Mouse (Mus musculus) liver, postnatal 0 days (tissue): Measurements from ENCODE around the gene Slc16a7. TPM values are rescaled to one million over a fixed set of nuclear protein-coding genes. Genes with fewer than 3 reads are reported as not detected.
A peak's percentile ranks its signal among the peaks of the same experiment; 100 is the strongest.

Source experiments
- ATAC-seq: fragments of 200-750 bp; cut with Nextera tagmentation; 2 replicates; pipeline ENCODE4 v1.8.0; 2017; ENCODE audit warnings: mild to moderate bottlenecking, moderate library complexity
- DNase-seq: peaks from one replicate; pipeline ENCODE4 v3.0.0-alpha.2; 2016
- H3K27ac ChIP-seq: fragments of 300-500 bp; sonication (generic); 2 replicates; pipeline ENCODE4 v1.5.1; 2014; ENCODE audit warnings: antibody characterized with exemption, moderate library complexity, mild to moderate bottlenecking, low read depth
- H3K27me3 ChIP-seq: fragments of 300-500 bp; sonication (generic); 2 replicates; pipeline ENCODE4 v1.6.1; 2014; ENCODE audit warnings: low read length, control low read depth, mixed read lengths; ENCODE audit not compliant: insufficient read depth
- H3K36me3 ChIP-seq: fragments of 300-500 bp; sonication (generic); replicated peaks from 2 replicates; pipeline ENCODE4 v1.6.1; 2014; ENCODE audit warnings: mild to moderate bottlenecking, control low read depth, low read length, moderate library complexity, mixed read lengths; ENCODE audit not compliant: insufficient read depth
- H3K4me1 ChIP-seq: fragments of 300-500 bp; sonication (generic); 2 replicates; pipeline ENCODE4 v1.6.1; 2014; ENCODE audit warnings: antibody characterized with exemption, mild to moderate bottlenecking, control low read depth; ENCODE audit not compliant: insufficient read depth
- H3K4me2 ChIP-seq: fragments of 300-500 bp; sonication (generic); 2 replicates; pipeline ENCODE4 v1.6.1; 2014; ENCODE audit warnings: low read depth, mild to moderate bottlenecking, low read length, moderate library complexity, mixed read lengths
- H3K4me3 ChIP-seq: fragments of 300-500 bp; sonication (generic); 2 replicates; pipeline ENCODE4 v1.5.1; 2014; ENCODE audit warnings: low read depth, low read length
- H3K9ac ChIP-seq: fragments of 300-500 bp; sonication (generic); replicated peaks from 2 replicates; pipeline ENCODE4 v1.6.1; 2014; ENCODE audit warnings: mild to moderate bottlenecking, moderate library complexity
- H3K9me3 ChIP-seq: fragments of 300-500 bp; sonication (generic); 2 replicates; pipeline ENCODE4 v1.6.1; 2016; ENCODE audit warnings: mild to moderate bottlenecking, control low read depth, low read length, mixed read lengths
- CTCF ChIP-seq: sonication (generic); IDR thresholded peaks from 2 replicates; pipeline ENCODE4 v1.5.1; 2016; ENCODE audit warnings: antibody characterized with exemption, low read depth
- EP300 ChIP-seq: IDR thresholded peaks from 2 replicates; pipeline ENCODE4 v1.6.1; 2016; ENCODE audit warnings: antibody characterized with exemption, low read depth, mild to moderate bottlenecking
- WGBS: fragments of 180-500 bp; shearing (Covaris S2); extraction: QIAGEN DNeasy Blood & Tissue Kit; methylation state at CpG from one replicate; pipeline ENCODE4 v1.1.7; 2014; ENCODE audit not compliant: insufficient replicate concordance; 5-methylcytosine and 5-hydroxymethylcytosine counted together
- polyA plus RNA-seq: library from polyadenylated mRNA; unstranded; fragments of >200 nt; fragmentation: Nextera tagmentation; extraction: Ambion mirVana; gene quantifications from 2 replicates; pipeline ENCODE4 v1.2.1, GENCODE M21; 2015

Gene Slc16a7
- polyA plus RNA-seq, 1 experiment from 2014 or later = 41.0 TPM

- TF ChIP-seq CTCF (peak; percentile 79), EP300 (no peak)
- ATAC-seq = peak; percentile 69
Measured at GRCm38 (mm10) chr10:125264938-125265337, 124.3 kb downstream of the Slc16a7 start.

DNA sequence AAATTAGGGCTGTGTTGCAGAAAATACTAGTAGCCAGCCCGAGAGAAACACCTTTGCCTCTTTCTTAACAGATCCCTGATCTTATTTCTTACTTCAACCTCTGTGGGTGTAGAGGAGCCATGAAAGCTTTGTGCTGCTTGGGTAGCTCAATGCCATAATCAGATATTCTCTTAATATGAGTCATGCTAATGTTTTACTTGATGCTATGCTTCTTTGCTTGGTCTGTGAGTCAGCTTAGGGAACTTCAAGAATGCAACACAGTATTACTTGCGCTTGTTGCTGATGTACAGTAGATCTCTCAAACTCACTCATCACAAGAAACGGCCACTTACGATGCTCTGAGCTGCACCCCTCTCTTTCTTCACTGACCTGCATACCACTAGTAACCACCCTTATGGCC, 133.4 kb downstream of the Slc16a7 start:
- Histone ChIP-seq H3K4me3 (no peak overlapping the region), H3K9ac (no peak overlapping the region), H3K27me3 (no peaks in the 10 kb centered on the region), H3K9me3 (no peaks in the 10 kb centered on the region), H3K27ac (no peak overlapping the region), H3K36me3 (no peaks in the 10 kb centered on the region), H3K4me2 (no peak overlapping the region), H3K4me1 (no peaks in the 10 kb centered on the region)
- DNase-seq (no peak), ATAC-seq (no peak)
- TF ChIP-seq CTCF (no peak), EP300 (no peak)
- 87% methylated on average over 4 of the region's 4 CpGs for WGBS

More at GRCm38 (mm10) chr10:125264938-125265337, 124.3 kb downstream of the Slc16a7 start:
- Histone ChIP-seq H3K4me1 (0 out of 2 replicates have a peak, but pooled peaks cover 2% of the 10 kb centered on the region), H3K9me3 (no peaks in the 10 kb centered on the region), H3K4me3 (no peak overlapping the region), H3K4me2 (no peak overlapping the region), H3K27ac (no peak overlapping the region), H3K36me3 (no peaks in the 10 kb centered on the region), H3K9ac (no peak overlapping the region), H3K27me3 (no peaks in the 10 kb centered on the region)
- peak; percentile 58 for DNase-seq
- 54% methylated on average over 4 of the region's 4 CpGs for WGBS

DNA sequence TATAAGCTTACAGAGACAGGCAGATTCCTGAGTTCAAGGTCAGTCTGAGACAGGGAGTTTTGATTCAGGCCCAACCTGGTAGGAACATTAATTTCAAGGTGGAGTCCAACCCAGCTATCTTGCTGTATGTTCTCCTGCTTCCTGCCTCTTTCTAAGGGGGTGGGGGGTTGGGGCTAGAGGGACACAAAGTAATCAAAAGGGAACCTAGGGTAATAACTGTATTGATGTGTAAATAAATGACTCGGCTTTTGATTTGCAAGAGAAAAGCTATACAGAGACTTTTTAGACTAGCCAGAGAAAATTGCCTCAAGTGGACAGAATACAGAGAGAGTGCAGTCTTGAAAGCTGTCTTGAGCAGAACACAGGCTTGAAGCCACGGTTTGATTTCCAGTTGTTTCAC, 174.7 kb downstream of the Slc16a7 start:
- Histone ChIP-seq H3K4me2 (no peak overlapping the region), H3K9me3 (no peaks in the 10 kb centered on the region), H3K27me3 (no peaks in the 10 kb centered on the region), H3K36me3 (no peaks in the 10 kb centered on the region), H3K4me3 (no peak overlapping the region), H3K4me1 (no peaks in the 10 kb centered on the region), H3K27ac (no peak overlapping the region), H3K9ac (no peak overlapping the region)
- ATAC-seq = no peak
- no peak for DNase-seq
- TF ChIP-seq CTCF (no peak), EP300 (no peak)
- WGBS = 63% methylated on average over 2 of the region's 2 CpGs

DNA sequence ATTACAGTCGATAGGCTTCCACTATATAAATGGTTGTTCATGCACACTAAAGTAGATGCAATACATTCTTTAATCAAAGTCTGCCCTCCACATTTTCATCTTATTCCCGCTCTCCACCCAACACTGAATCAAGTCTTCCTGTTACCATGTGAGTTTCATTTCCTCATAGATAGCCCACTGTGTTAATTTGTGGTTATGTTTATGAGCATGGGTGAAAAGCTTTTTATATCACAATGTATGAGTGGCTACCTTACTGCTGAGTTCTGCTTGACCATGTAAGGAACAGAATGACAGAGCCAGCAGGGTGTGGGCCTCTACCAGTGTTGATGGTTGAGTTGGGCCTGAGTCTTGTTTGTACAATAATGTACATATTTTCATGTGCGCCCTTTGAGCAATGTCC, 175.5 kb downstream of the Slc16a7 start:
- no peaks in the 10 kb centered on the region for H3K36me3 ChIP-seq
- no peak overlapping the region for H3K27ac ChIP-seq
- H3K27me3 ChIP-seq = no peaks in the 10 kb centered on the region
- TF ChIP-seq EP300 (no peak), CTCF (no peak)
- no peaks in the 10 kb centered on the region for H3K9me3 ChIP-seq
- H3K9ac ChIP-seq = no peak overlapping the region
- ATAC-seq (no peak), DNase-seq (no peak)
- H3K4me3 ChIP-seq = no peak overlapping the region
- H3K4me1 ChIP-seq = no peaks in the 10 kb centered on the region
- WGBS = 84% methylated on average over 3 of the region's 3 CpGs
- H3K4me2 ChIP-seq = no peak overlapping the region

- Histone ChIP-seq H3K36me3 (no peaks in the 10 kb centered on the region), H3K27ac (no peak overlapping the region), H3K4me3 (no peak overlapping the region), H3K9me3 (no peaks in the 10 kb centered on the region), H3K4me2 (no peak overlapping the region), H3K9ac (no peak overlapping the region), H3K27me3 (no peaks in the 10 kb centered on the region), H3K4me1 (no peaks in the 10 kb centered on the region)
- WGBS = 62% methylated on average over 5 of the region's 5 CpGs
- ATAC-seq = no peak
- TF ChIP-seq CTCF (no peak), EP300 (no peak)
- DNase-seq = no peak
Measured at GRCm38 (mm10) chr10:125187544-125187943, 201.7 kb downstream of the Slc16a7 start.

GRCm38 (mm10) chr10:125185387-125185786, 203.9 kb downstream of the Slc16a7 start:
- TF ChIP-seq EP300 (no peak), CTCF (no peak)
- H3K36me3 ChIP-seq = no peaks in the 10 kb centered on the region
- no peak overlapping the region for H3K27ac ChIP-seq
- no peak overlapping the region for H3K9ac ChIP-seq
- no peaks in the 10 kb centered on the region for H3K4me1 ChIP-seq
- no peaks in the 10 kb centered on the region for H3K27me3 ChIP-seq
- no peak overlapping the region for H3K4me2 ChIP-seq
- no peaks in the 10 kb centered on the region for H3K9me3 ChIP-seq
- DNase-seq (no peak), ATAC-seq (no peak)
- 87% methylated on average over 4 of the region's 4 CpGs for WGBS
- no peak overlapping the region for H3K4me3 ChIP-seq

DNA sequence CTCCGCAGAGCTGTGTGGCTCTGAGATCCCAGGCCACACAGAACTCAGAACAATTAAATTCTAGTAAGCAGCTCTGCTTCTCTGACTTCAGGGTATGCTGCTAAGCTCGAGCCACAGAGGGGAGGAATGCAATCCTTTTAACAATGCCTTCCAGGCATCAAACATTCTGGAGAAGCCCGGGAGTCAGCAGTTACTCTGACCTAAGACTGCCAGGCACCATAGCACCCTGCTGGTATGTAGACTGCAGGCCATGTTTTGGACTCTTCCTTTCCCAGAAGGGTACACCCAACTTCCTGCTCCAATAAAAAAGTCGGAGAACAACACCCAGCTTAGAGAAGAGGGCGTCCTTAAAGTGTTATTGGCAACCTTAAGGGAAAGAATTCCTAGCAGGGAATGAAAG, 205.1 kb downstream of the Slc16a7 start:
- TF ChIP-seq CTCF (no peak), EP300 (no peak)
- Histone ChIP-seq H3K4me3 (no peak overlapping the region), H3K4me1 (no peaks in the 10 kb centered on the region), H3K36me3 (no peaks in the 10 kb centered on the region), H3K9ac (no peak overlapping the region), H3K4me2 (no peak overlapping the region), H3K27ac (no peak overlapping the region), H3K27me3 (no peaks in the 10 kb centered on the region), H3K9me3 (no peaks in the 10 kb centered on the region)
- ATAC-seq = no peak
- no peak for DNase-seq
- 40% methylated on average over 5 of the region's 5 CpGs for WGBS
